Mouse (Mus musculus) layer of hippocampus, adult 8-10 months (tissue): ENCODE measurements around the gene Pdx1. TPM values are rescaled to one million over a fixed set of nuclear protein-coding genes. Genes with fewer than 3 reads are reported as not detected.

ENCODE experiments used
- DNase-seq, 2 experiments: peaks; one replicate each; pipeline ENCODE4 v3.0.0; 2022; ENCODE audit warnings: low spot score in 2 of 2
- microRNA-seq, 2 experiments: library from miRNA; unstranded; fragments of <30 nt; microRNA quantifications; one replicate each; pipeline ENCODE4 v1.2.0; 2022
- total RNA-seq, 4 experiments: library from RNA; stranded (reverse); gene quantifications; 2 replicates each; pipeline ENCODE4 v1.2.4; 2022

The Pdx1 gene
- total RNA-seq, 4 experiments from 2014 or later, result not detected

DNA sequence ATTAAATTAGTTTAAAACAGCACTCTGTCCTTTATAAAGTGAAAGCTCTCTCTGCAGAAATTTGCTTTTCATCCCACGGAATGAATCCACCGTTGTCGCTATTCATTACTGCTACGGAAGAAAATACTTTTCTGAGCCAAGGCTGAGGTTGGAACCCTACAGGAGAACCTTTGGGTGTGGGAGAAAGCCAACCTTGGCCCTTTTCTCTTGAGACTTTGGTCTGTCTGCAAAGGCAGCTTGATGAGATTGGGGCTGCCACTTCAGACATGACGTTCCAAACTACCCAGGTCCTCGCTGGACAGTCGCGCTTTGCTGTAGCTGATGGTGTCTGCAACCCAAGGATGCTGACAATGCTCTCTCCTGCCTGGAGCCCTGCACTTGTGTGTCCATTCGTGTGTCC is 38.7 kb downstream of the Pdx1 start:
- no peak for DNase-seq

DNA sequence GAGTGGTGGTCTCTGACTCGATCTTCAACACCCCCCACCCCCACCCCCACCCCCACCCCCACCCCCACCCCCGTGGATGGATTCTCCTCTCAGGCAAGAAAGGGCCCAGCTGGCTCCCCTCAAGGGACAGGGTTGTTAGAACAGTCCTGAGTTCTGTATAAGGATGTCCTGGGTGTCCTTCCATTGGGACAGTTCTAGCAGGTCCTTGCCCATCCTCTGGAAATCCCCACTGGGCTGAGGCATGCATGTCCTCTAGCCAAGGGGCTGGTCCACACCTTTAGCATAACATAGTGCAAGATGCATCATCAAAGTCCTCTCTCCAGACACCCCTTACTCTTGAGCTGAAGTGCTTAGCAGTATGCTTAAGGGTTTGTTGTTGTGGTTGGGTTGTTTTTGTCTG is 40.0 kb downstream of the Pdx1 start:
- no peak for DNase-seq

DNA sequence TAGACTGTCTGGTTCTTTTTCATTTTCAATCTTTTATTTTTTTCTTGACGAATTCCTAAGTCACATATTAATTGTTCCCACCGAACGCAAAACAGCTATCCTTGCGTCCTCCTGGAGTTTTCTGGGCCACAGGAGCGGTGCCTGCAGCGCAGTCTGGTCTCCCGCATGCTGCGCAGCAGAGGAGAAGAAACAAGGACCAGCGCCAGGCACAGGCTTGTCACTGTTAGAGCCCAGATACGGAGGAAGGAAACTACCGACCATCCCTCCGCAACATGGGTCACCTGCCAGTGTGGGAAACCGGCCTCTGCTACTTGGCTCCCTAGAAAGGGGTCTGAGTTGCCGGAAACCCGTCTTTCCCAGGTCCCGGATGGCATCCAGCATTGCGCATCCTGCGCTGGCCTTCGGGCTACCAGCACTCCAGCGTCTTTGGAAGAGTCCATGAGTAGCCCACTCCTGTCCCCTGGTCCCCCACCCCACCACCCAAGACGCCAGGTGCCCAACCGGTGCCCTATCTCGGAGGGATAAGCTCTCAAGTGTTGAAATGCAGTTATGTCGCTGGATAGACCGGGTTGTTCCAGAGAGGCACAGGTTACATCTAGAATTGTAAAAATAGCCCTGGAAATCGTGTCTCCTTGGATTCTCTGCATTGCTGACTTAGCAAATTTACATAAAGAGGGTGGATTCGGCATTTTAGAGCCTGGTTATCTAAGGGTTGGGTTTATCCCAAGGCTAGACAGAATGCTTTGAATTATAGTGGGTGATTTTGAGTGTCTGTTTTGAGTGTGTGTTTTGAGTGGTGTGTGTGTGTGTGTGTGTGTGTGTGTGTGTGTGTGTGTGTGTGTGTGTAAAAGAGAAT is 43.3 kb downstream of the Pdx1 start:
- DNase-seq, result no peak

DNA sequence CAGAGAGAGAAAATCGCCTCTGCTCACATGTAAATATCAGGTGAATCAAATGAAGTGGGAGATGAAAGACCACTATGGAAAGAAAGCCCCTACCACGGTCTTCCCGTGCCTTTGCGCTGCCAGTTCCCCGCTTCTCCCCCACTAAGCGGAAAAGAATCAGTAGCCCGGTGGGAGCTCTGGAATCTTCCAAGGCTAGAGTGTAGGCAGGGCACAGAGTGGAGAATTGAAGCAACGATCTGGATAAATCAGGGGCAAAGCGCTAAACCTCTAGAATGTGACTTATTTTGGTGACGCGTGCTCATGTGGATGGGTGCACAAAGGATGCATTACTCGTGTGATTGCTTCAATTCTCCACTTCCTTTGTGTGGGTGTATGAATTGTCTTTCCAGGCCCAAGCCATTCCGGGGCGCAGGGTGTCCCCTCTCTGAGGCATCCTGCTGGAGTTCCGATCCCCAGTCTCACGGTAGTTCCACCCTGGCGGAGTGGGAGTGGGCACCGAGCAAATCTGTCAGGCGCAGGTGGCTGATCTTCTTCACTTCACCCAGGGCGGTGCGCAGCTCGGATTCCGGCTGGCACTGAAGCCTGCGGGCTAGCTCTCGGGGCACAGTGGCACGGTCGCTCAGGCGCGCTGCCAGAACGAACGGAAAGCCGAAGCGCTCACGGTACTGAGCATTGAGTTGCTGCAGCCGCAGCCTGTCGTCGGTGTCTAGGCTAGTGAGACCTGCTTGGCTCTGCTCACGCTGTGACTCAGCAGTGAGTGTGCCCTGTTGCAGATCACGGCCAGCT is 45.1 kb downstream of the Pdx1 start:
- DNase-seq, result no peak

DNA sequence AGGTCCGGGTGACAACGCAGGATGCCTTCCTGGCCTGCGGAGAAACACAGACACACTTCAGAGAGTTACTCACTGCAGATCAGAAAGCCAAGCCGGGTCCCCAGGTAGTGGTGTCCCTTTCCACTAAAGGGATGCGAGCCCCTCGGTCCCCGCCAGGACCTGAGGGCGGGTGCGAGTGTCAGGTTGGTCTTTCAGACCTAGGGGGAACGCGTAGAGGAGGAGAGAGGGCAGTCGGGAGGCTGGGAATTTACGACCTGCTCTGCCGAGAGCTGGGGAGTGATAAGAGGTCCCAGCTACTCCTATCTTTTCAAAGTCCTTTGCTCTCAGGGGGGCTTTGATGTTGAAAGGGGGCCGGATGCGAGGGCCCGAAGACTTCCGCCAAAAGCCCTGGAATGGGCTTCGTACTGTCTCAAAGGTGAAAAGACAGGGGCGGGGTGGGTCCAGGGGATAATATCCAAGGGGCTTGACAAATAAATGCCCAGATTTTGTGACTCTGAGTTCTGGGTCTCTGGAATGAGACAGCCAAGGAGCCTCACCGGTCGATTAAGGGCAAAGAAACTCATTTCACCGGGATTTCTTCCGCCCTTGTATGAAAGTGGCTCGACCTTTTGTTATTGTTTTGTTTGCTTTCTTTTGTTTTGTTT is 45.8 kb downstream of the Pdx1 start:
- no peak for DNase-seq

DNA sequence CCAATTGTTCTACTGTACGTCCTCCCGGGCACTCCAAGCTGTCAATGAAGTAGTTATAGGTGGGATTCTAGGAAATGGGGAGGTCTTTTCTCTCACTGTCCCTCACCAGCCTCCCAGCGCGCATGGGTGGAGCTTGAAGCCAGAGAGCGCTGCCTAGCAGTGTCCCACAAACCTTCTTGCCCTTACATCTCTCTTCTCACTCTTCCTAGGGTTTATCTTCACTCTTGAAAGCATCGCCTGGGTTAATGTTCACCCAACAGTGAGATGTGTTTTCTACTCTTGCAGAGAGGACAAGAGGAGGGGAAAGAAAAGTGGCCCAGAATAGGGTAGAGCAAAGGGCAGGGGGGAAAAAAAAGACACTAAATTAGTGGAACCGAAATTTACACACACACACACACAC is 47.6 kb downstream of the Pdx1 start:
- no peak for DNase-seq

DNA sequence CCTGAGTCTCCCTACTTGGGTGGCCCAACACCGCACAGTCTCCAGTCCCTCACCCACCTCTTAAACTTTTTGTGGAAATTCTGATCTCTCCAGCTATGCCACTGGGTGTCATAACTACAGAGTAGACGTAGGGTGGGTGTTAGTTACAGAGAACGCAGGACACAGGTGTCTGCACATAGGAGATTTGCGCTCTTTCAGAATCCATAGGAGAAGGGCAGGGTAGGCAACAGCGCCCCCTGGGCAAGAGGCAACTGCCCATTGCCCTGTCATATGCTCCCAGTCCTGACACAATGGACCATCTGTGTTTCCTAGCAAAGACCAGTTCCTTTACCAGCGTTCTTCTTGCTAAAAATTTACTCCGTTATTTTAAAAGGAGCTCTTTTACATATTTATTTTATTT is 48.2 kb downstream of the Pdx1 start:
- DNase-seq, result no peak

DNA sequence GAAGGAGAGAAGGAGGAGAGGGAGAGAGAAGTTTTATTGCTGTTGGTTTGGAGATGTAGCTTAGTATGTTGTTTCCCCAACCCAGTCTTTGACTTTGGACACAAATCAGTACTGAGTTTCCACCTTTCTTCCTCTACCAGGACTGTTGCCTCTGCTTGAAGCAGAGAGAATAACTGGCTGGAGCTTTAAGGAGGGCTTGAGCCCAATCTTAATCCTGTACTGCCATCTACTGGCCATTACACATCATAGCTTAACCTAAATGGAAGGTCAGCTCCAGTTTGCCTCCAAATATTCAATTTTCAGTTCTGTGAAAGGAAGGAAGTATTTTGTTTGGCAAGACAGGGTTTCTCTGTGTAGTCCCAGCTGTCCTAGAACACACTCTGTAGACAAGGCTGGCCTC is 49.9 kb downstream of the Pdx1 start:
- DNase-seq, result no peak

DNA sequence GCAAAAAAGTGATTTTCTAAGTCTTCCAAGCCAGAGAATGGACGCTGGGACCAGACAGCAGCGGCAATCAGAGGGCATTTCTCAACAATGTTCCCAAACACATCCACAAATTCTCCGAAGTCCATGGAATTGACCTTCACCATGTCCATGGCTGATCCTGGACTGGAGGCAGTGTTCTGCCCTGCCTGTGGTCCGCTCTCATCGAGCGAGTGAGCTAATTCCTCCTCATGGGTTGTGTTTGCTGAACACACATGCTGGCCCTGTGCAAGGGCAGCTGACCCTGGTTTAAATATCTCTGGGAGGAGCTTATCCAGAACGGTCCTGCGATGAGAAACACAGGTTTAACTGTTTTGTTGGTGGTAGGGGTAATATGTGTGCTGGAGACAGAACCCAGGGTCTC is 52.4 kb downstream of the Pdx1 start, which contains the start of gene Urad:
Gene Urad (minus strand): TSS at position 258 of the 400 bp plus-strand sequence.
- no peak for DNase-seq

DNA sequence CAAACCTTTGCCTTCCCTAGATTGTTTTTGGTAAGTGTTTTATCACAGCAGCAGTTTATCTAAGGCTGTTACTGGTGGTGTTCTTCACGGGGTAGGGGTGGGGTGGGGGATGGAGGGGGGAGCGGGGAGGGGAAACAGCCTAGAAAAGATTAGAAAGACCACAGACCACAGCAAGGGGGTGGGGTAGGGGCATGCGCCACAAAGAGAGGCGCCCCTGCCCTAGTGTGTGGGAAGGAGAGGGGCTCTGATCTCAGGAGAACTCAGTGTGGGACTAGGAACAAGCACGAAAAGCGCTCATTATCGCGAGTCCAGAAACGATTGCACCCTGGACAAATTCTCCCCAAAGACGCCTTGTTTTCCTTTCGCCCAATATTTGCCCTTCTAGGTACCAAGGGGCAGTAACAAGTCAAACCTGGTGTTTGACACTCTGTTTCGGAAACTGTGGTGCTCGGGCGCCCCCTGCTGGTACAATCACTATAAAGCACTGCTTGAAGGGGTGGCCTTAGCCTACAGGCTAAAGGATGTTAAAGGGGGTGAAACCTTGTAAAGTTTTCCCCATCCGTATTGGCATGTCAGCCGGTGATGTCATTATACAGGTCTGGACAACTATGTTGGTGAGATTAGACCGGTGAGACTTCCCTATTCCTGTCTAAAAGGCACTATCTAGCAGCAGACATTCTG is 53.6 kb downstream of the Pdx1 start:
- peak in 1 of 2 experiments; percentile 65 for DNase-seq

Small RNAs within 50 kb of the gene (microRNA-seq; reads per million reads assigned to microRNA genes)
- gene Mir7k, result 0 to 0.25 reads per million in 2 experiments

Other genes starting within 250 kb of the Pdx1 start
- gene Lnx2, start 193.4 kb upstream of the Pdx1 start, total RNA-seq, result 1 to 10 TPM; 5.8 to 7.2 (median 6.5) TPM
- gene Polr1d, start 192.9 kb upstream of the Pdx1 start, total RNA-seq, result 10 to 100 TPM; 65.2 to 70.8 (median 66.7) TPM
- under 1 TPM; 0.26 to 0.58 (median 0.37) TPM for gene Gsx1, start 81.3 kb upstream of the Pdx1 start, total RNA-seq
- gene Cdx2, start 37.3 kb downstream of the Pdx1 start, total RNA-seq, result not detected
- gene Urad, start 52.5 kb downstream of the Pdx1 start, total RNA-seq, result not detected
- 10 to 100 TPM in 1 of 4 experiments, 1 to 10 TPM in 3; 8.3 to 11.6 (median 8.8) TPM for gene Flt3, start 130.5 kb downstream of the Pdx1 start, total RNA-seq
- gene Pan3, start 160.2 kb downstream of the Pdx1 start, total RNA-seq, result 100 to 1,000 TPM in 3 of 4 experiments, 10 to 100 TPM in 1; 89.6 to 122 (median 118) TPM